Mouse (Mus musculus) heart, postnatal 4 days (tissue): ENCODE data around the gene Abcd4. TPM values are rescaled to one million over a fixed set of nuclear protein-coding genes. Genes with fewer than 3 reads are reported as not detected.

ENCODE experiments used
- DNase-seq: peaks from one replicate; pipeline ENCODE4 v3.0.0; 2021
- total RNA-seq, 2 experiments: library from RNA; stranded (reverse); gene quantifications; 2 replicates each; pipeline ENCODE4 v1.2.3; 2021

Abcd4 gene
- total RNA-seq, result 1 to 10 TPM; 5.8 to 6.0 TPM

DNA sequence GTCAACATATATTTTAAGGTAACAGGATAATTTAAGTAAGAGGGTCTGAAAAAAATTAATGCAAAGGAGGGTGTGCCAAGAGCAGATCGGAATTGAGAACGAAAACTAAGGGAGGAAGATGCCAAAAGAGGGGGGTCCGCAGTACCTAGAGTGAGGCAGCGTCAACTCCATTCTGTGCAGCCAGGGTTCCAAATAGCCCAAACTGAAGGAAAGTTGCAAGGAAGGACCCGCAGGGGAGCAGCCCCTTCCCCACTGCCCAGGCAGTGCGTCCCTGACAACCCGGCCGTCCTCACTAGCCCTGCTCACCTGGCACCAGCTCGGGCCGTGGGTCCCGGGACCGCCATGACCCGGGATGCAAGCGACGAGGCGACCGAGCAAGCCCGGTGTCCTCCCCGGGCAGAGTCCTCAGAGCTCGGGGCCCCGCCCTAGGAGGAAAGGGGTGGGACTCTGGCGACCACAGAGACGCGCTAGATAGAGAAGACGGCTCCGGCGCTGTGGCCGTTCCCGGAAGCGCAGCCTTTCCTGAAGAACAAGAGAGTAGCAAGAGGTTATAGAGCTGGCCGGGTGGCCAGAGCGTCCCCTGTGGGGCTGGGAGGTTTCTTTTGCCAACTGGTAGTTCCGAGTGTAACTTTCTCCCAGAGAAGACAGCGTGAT lies at the start of gene Abcd4:
Gene Abcd4 (minus strand): TSS at position 437 of the 654 bp plus-strand sequence.
- peak; percentile 94 for DNase-seq

DNA sequence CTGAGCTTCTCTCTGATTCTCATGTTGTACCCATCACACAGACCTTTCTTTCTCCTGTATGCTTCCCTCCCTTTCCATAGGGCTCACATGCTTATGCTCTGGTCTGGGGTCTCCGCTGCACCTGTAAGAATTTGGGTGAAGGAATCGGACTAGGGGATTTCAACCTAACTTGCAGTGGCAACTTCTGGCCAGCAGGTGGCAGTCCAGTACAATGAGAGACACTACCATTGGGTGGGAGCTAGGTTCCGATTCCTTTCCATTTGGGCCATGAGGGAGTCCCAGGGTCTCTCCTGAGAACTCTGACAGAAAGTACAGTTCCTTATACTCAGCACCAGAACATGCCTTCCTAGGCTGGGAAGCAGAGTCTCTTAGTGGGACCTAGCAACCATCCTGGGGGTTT lies 36.7 kb upstream of the Abcd4 start:
- DNase-seq, result peak; percentile 73

DNA sequence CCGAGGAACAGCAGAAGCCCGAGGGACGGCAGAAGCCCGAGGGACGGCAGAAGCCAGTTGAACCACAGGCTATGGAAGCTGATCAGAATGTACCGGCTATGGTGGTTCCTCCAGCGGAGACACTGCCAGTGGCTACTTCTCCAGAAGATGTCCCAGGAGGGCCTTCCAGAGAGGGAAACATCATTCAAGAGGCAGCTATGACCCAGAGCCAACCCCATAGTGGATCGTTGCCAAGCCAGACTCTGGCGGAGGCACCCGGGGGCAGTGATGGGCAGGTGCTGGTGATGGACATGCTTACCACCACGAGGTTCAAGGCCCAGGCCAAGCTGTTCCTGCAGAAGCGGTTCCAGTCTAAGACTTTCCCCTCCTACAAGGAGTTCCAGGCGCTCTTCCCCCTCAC lies 33.0 kb upstream of the Abcd4 start:
- DNase-seq, result peak; percentile 20

DNA sequence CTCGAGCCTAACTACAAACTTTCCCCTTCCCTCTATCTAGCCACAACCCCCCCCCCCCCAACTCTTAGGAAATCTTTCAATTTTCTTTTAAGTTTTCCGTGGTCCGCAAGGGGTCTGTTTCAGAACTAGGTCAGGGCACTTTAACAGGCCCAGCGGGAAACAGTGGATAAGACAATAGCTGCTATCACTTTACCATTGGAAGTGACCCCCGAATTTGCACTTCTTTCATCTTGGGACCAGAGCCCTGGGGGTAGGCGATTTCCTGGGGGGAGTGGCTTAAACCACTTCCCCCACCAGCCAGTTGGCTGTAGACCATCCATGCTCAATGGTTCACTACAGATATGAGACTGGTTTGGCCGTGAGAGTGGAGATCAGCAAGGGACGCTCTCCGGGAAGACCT lies 23.4 kb upstream of the Abcd4 start, which contains the start of gene Vrtn:
Gene Vrtn (plus strand): TSS at position 366 of the 400 bp plus-strand sequence.
- no peak for DNase-seq

DNA sequence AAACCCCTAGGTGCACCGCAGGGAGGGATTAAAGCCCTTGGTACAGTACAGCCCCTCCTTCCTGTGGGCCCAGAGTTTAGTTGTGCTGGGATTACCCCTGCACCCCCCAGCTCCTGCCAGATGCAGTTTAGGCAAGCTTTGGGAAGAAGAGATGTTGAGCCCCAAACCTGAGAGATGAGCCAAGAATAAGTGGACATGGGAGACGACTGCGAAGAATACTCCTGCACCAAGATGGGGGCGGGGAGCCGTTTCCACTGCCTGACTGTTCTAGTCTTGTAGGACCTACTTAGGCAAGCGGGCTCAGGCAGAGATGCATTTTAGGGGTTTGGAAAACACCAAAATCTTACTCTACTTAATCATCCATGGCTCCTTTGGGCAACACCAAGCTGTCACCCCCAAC lies 23.0 kb upstream of the Abcd4 start:
- no peak for DNase-seq

DNA sequence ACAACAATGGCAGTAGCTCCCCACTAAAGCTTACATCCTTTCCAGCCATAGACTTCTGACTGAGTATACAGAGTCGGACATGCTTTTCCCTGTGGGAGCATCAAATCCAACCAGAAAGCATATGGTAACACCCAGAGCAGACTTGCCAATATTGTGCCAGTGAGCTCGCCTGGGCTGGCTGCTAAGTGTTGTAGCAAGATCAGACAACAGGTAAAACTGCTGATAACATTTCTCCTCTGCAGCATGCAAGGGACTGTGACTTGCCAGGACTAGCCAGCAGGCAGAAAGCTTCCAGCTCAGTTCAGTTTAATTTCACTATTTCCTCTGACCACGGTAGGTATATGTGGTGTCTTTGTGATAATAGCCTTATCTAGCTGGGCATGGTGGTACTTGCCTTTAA lies 14.7 kb upstream of the Abcd4 start:
- DNase-seq, result no peak

DNA sequence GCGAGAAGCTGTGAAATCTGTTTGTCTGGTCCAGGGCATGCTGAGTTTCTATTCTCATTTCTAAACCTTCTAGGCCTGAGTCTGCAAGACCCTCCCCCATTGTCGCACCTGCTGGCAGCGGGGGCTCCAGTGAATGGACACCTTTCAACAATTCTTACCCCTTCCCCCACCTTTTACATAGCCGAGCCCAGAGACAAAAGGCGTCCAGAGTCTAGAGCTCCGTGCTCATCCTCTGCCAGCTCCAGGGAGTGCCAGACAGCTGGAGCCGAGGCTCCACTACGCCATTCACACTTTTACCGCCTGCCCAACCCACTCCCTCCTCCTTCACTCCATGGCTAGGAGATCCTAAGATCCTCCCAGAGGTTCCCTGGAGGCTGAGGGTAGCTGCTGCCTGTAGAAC lies 7.9 kb upstream of the Abcd4 start:
- DNase-seq, result no peak

DNA sequence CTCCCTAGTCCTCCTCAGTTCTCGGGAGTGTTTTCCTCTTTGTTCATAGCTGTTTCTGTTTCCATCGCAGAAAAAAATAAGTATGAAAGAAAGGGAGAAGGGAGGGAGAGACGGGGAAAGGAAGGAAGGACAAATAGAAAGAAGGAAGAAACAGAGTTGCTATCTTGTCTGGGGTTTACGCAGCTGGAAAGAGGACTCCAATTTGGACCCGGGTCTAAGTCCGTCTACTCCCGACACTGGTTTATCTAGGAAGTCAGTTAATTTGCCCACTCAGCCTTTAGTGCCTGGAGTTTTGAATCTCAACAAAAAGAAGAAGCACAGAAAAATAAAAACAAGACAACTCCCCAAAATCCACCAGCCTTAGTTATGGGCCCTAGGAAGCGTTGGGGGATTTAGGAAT lies 7.4 kb upstream of the Abcd4 start:
- DNase-seq, result no peak

DNA sequence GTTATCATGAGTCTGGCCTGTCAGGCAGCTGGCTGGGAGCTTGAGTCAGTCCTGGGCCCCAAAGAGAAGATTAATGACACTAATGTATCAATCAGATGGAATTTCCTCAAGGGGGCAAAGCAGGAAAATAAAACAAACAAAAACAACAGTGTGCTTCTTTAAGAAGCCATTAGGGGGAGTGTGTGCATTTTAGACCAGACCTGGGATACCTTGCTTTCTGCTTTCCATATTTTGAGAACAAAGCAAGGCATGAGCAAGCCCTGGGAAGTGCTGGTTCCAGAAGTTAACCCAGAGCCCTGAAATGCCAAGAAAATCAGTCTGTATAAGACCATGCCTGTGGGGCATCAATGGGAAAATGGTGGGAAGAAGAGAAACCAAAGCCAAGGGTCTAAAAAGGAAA lies 3.8 kb upstream of the Abcd4 start:
- no peak for DNase-seq

DNA sequence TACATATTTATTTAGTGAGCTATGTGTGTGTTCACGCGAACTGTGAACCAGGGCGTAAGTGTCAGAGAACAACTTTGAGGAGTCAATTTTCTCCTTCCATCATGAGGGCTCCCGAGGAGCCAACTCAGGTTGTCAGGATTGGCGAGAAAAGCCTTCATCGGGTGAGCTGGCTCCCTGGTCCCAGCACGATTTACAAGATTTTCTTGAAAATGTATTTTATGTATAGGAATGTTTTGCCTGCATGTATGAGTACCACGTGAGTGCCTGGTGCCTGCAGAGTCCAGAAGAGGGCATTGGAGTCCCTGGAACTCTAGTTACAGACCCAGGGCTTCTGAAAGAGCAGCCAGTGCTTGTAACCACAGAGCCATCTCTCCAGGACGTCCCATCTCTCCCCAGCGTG lies 450 bp upstream of the Abcd4 start:
- DNase-seq, result peak; percentile 14

DNA sequence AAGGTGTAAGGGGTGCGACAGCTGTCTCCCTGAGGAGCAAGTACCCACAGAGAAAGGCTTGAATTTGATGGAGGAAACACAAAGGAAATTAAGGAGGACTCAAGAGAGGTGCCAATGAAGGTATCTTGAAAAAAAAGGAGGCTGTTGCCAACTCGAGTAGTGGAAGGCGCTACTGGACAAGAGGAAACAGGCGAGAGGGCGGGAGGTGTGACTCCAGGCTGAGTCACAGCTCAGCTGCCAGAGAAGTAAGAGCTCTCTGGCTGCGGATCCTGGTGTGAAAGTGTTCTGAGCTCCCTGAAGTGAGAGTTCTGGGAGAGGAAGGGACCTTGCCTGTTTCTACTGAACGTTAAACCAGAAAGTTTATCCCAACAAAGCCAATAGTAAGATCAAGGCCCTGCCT lies 2.7 kb downstream of the Abcd4 start:
- no peak for DNase-seq

DNA sequence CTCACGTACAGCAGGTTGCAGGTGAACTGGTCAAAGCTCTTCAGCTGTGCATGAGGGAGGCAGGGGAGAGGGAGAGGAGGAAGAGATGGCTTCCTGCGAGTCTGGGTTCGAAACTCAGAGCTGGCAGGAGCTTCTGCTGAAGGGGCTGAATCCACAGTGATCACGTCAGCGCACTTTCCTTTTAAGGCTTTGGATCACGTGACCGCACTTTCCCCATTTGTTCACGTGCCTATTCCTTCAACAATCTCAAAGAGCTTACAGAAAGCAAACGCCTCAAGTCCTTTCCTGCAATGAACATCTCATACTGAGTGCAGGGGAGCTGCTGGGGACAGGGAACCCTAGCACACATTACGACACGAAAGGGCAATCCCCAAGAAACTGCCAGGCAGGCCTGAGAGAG lies 3.2 kb downstream of the Abcd4 start:
- no peak for DNase-seq

DNA sequence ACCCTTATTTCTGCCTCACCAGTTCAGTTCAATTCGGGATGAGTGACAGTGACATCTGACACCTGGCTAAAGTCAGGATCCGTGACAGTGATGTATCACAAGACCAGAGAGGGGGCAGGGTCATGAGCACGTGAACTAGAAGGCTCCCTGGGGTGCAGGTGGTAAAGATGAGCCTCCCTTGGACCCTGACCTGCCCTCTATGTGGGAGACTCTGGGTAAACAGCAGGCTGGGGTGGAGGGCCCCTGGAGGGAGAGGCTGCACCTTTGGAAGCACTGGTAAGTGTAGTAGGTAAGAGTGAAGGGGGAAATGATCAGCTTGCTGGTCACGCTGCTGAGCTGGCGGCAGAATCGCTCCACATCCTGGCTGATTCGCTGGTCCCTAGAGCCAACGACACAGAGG lies 4.7 kb downstream of the Abcd4 start:
- no peak for DNase-seq

DNA sequence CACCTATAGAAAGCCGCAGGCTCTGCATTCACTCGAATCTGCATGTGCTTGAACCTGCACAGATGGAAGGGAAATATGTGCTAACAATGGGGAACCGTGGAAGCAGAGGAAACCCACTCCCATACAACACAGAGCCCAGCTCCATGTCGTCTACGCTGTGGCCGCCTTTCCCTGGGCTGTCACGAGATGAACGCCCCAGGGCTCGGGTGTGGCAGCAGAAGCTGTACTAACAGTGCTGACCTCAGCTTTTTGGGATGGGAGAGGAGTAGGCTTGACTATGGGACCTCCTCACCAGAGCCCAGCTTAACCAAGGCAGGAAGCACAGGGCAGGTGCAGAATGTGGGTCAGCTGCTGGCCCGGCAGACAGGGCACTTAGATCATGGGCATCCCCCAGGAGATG lies 5.5 kb downstream of the Abcd4 start:
- DNase-seq, result no peak

DNA sequence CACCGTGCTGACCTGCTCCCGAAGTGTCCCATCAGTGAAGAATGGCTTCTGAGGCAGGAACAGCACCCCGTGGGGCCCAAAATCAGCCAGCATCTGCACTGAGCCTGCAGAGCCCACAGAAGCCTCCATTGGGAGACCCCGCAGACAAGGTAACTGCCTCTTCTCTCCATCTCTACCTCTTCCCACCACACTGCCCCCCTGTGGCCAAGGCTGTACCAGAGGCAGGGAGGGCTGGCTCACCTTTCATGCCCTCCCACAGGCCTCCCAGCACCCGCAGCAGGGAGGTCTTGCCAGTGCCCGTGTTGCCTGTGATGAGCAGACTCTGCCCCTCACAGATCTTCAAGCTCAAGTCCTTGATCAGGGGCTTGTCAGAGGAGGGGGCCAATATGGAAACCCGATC lies 11.4 kb downstream of the Abcd4 start:
- peak; percentile 18 for DNase-seq

DNA sequence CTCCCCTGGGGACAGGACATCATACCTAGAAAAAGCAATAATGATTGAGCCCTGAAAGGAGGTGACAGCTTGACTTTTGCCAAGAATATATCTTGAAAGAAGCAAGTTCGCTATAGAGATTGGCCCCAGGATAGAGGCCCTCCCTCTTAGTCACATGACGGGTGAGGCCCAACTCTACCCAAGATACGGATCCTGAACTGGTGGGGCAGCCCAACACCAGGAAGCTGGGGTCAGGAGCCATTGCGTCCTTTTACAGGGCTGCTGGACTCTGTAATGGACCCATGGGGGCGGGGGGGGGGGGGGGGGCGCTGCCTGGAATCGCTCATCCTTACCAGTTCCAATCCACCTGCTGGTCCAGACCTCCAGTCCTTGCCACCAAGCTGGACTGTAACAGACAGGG lies 13.2 kb downstream of the Abcd4 start:
- DNase-seq, result no peak

DNA sequence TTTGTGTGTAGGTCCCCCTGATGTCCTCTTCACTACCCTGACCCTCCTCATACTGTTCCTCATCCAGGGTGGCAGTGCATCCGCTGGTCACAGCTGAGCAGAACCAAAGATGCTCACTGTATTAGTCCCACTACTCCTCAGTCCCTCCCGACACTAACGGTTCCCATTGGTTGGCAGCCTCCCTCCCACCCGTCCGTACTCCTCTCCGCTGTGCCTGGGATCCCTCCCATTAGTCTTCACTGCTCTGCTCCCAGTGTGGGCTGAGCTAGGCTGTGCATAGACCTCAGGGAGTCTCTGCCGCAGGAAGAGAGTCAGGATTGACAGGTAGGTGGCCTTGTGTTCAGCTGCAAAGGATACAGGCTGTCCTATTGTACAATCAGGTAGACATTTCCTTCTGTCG lies 18.9 kb downstream of the Abcd4 start:
- no peak for DNase-seq

DNA sequence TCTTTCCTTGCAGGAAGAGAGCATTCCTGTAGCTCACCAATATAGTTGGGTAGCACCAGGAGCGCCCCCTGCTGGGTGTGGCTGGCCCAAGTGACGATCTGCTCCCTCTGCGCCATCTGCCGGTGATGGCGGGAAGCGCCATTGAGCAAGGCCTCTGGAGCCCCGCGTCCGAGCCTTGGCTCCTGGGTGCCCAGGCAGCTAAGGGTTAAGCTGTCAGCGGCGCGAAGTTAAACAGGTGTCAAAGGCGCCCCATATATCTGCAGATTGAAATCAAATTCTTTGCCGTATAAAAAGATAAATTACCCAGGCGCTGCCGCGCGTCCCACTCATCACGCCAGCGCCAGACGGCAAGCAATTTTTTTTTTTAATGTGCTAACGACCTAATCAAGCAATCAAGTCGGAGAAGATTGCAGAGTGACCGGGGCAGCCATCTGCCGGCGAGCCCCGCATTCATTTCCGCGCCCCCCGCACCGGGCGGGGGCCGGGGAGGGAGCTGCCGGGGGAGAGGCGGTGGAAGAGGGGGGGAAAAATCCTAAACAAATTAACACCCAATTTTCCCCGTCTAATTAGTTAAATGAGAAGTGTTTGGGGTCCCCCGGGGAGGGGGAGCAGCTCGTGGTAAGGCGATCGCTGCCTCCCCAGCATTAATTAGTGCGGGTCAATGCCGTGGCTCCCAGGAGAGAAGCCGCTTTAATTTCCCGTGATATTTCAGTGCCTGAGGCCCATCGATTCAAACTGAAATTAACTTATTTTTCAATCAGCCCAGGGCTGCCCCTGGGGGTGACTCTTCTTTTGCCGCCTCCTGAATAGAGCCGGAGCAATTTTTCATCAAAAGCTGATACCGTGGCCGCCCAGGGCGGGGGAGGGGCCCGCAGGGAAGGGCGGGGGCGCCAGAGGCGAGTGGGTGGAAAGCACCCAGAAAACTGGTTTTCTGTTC lies 27.1 kb downstream of the Abcd4 start:
- peak; percentile 97 for DNase-seq

DNA sequence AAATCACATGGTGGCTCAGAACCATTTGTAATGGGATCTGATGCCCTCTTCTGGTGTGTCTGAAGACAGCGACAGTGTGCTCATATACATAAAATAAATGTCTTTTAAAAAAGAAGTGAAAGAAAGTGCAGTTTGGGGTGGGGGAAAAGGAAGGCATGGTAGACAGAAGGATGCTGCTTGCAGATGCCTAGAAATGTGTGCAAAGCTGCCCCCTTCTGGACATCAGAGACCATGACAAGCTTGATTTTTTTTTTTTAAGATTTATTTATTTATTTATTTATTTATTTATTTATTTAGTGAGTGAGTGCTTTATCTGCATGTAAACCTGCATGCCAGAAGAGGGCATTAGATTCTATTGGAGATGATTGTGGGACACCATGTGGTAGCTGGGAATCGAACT lies 35.9 kb downstream of the Abcd4 start:
- no peak for DNase-seq

DNA sequence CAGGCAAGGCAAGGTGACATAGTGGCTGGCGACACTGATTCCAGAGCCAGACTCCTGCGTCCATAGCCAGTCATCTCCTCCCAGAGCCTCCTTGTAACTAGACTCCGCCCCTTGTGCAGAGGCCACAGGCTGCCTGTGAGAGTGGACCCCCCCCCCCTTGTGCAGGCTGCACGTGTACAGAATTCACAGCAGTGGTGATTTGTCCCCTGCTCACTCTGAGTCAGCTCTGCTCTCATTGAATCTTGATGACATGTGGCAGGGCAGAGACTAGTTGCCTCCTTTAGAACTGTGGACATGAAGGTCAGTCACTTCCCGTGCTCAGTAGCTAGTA lies 38.8 kb downstream of the Abcd4 start:
- DNase-seq, result no peak

DNA sequence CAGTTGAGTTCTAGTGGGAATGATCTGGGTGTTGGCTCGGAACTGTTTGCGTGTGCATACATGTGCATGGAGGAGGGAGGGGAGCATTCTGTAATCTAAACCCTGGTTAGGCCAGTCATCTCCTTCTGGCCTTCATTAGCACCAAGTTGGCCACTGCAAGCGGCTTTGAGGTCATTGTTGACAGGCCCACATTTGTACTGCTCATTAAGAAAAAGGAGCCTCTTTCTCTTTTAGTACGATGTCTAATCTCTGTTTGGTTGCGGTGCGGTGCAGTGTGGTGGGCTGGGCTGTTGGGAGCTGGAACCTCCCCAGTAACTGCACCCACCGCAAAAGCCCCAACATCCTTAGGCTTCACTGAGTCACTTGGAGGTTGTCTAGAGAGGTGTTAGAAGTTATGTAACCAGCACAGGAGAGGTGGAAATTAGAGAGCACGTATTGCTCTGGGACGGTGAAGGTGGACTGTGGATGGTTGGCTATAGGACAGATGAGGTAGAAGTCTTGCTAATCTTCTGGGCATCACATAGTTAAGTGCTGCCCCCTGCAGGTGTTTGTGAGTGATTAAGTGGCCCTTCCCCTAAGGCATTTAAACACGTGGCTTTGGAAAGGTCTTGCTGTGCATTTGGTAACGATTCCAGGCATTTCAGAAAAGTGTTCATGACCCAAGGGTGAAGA lies 39.3 kb downstream of the Abcd4 start:
- DNase-seq, result no peak

DNA sequence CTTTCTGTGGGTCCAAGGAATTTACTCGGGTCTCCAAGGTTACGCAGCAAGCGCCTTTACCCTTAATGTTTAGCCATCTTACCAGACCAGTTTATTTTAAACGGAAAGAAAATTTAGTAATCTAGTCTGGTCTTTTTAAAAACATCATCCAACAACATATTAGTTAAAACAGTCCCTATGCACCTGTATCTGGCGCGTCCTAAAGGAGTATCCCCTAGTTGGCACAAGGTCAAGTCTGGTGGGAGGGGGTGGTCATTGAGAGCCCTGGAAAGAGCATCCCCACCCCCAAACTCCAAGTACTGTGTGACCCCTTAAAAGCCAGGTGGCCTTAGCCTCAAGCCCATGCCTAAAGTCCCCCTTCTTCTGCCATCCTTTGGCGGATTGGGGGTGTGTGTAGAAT lies 44.1 kb downstream of the Abcd4 start:
- DNase-seq, result no peak

DNA sequence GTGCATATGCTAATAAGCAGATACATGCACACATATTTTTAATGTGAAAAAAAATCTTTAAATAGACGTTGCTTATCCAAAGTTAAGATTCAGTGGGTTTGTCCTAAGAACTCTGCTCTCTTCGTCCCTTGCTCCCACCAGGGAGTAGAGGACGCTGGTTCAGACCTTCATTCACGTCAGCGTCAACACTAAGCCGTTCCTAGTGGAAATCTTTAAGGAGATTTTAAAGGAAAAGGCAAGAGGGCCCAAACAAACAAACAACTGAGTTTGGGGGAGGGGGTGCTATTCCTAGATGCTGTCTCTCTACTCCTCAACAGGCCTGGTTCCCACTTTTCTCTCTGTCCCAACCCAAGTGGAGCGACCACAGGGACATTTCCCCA lies 44.9 kb downstream of the Abcd4 start:
- no peak for DNase-seq
